Mouse (Mus musculus) liver, adult 2 months (tissue): ENCODE measurements around the gene Zfp53. TPM values are rescaled to one million over a fixed set of nuclear protein-coding genes. Genes with fewer than 3 reads are reported as not detected.
"Not testable (repeated sequence)": the region's sequence is repeated elsewhere in the genome, so short reads cannot be mapped to it uniquely, and the experiment has no call there.

Experiments used
- DNase-seq: peaks from one replicate; pipeline ENCODE4 v3.0.0-alpha.2; 2011; ENCODE audit warnings: low read depth, low spot score; ENCODE audit errors: extremely low read depth
- H3K27ac ChIP-seq: fragments of 200-500 bp; replicated peaks from 2 replicates; pipeline ENCODE4 v1.5.1; 2012; ENCODE audit warnings: low read depth, mild to moderate bottlenecking, control low read depth, inconsistent platforms, low read length; ENCODE audit not compliant: insufficient read depth
- H3K27me3 ChIP-seq: fragments of 200-500 bp; 2 replicates; pipeline ENCODE4 v1.6.1; 2012; ENCODE audit warnings: mild to moderate bottlenecking, moderate library complexity, low read length, inconsistent platforms; ENCODE audit not compliant: control insufficient read depth, insufficient read depth
- H3K36me3 ChIP-seq: fragments of 200-500 bp; 2 replicates; pipeline ENCODE4 v1.6.1; 2012; ENCODE audit warnings: low read length, inconsistent platforms; ENCODE audit not compliant: control insufficient read depth, insufficient read depth
- H3K4me1 ChIP-seq: fragments of 200-500 bp; 2 replicates; pipeline ENCODE4 v1.6.1; 2011; ENCODE audit warnings: low read length; ENCODE audit not compliant: control insufficient read depth, insufficient read depth
- H3K4me3 ChIP-seq: fragments of 200-500 bp; 2 replicates; pipeline ENCODE4 v1.5.1; 2011; ENCODE audit warnings: low read depth, mild to moderate bottlenecking, control low read depth, low read length, moderate library complexity; ENCODE audit not compliant: insufficient read depth
- H3K79me2 ChIP-seq: fragments of 200-500 bp; 2 replicates; pipeline ENCODE4 v1.6.1; 2012; ENCODE audit warnings: inconsistent platforms, mild to moderate bottlenecking, low read length, moderate library complexity; ENCODE audit not compliant: control insufficient read depth, insufficient read depth
- H3K9ac ChIP-seq: fragments of 200-500 bp; 2 replicates; pipeline ENCODE4 v1.6.1; 2012; ENCODE audit warnings: low read depth, mild to moderate bottlenecking, control low read depth, inconsistent platforms, low read length
- CTCF ChIP-seq: fragments of 200-500 bp; IDR thresholded peaks from 2 replicates; pipeline ENCODE4 v1.5.1; 2011; ENCODE audit warnings: low read depth, low read length, control low read depth
- POLR2A ChIP-seq: fragments of 200-500 bp; IDR thresholded peaks from 2 replicates; pipeline ENCODE4 v1.6.1; 2011; ENCODE audit warnings: low read length, control low read depth; ENCODE audit not compliant: insufficient read depth; ENCODE audit errors: extremely low read depth
- WGBS: fragments of 180-500 bp; shearing (Covaris S2); methylation state at CpG from one replicate; pipeline ENCODE4 v1.1.7; 2018; 5-methylcytosine and 5-hydroxymethylcytosine counted together
- polyA plus RNA-seq: library from polyadenylated mRNA; depleted of rRNA; stranded (reverse); fragments of >200 nt; gene quantifications from 2 replicates; pipeline ENCODE4 v1.2.3, GENCODE M21; 2012
- total RNA-seq: library from RNA; depleted of rRNA; stranded (reverse); fragments of >200 nt; gene quantifications from 2 replicates; pipeline ENCODE4 v1.2.3, GENCODE M21; 2014

The Zfp53 gene
- total and polyA plus RNA-seq, 2 experiments = 0.95 to 4.3 TPM

DNA sequence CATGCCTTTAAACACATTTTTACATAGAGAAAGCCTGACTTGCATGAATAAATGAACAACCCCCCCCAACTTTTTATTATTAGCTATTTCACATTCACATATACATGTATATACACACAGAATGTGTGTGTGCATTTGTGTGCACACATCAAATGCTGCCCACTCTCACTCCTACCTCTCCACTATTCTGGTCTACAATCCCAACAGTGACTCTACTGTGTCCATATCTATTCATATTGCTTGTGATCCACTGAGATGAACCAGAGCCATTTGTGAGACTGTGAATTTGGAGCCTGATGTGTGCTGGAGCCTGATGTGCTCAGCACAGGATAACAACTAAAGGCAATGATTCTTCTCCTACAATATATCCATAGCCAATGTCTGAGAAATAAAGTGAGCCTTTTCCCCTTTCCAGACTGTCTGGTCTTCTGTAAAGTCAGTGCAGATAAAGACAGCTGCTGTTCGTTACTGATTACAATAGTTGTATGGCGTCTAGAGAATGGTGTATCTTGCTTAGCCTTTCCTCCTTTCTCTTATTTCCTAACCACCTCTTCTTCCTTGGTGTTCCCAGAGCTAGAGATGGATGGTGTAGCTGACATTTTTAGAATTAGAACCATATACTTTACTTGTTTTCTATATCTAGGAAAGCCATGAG lies 16.0 kb upstream of the Zfp53 start:
- Histone ChIP-seq H3K27me3 (no peaks in the 10 kb centered on the region), H3K4me3 (no peak overlapping the region), H3K9ac (no peak overlapping the region), H3K27ac (no peak overlapping the region), H3K36me3 (no peaks in the 10 kb centered on the region), H3K79me2 (no peaks in the 10 kb centered on the region), H3K4me1 (no peaks in the 10 kb centered on the region; the same call in 1 of the 2 replicates)
- no peak for DNase-seq
- TF ChIP-seq CTCF (no peak), POLR2A (no peak)
- 84% methylated on average over 2 of the region's 2 CpGs for WGBS

DNA sequence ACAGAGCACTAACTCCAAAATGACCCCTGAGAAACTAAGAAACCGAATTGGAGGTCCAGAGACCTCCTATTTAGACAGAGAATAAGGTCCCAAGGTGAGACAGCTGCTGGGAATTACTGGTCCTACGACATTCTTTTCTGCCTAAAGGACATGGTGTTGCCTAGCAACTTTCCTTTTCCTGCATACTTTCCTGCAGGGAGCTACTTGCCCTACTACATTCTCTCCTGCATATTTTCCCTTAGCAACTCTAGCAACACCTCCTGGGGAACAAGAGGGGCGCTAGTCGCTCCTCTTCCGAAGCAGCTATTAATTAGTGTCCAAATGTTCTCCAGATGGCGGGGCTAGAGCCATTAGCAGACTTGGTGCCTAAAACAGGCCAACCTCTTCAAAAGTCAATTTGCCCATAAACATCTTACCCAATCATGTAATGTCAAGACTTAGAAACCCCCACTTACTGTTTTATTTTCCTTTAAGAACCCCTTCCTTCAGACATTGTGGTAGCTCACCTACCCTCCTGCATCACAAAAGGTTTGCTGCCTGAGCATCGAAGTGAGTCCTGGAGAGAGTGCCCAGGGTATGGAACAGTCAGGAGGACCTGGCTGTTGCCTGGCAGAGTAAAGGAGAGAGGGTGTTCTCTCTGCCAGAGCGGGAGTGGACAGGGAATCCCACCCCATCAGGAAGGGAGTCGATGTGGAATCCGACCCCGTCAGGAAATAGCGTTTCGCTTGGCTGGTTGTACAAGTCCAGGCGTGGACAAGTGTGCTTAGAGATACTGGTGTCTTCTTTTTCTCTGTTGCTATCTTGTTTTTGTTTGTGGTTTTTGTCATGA lies 15.2 kb upstream of the Zfp53 start:
- Histone ChIP-seq H3K4me3 (no peak overlapping the region), H3K4me1 (peaks cover 4% of the 10 kb centered on the region), H3K27me3 (no peaks in the 10 kb centered on the region), H3K9ac (no peak overlapping the region), H3K79me2 (no peaks in the 10 kb centered on the region), H3K27ac (no peak overlapping the region), H3K36me3 (no peaks in the 10 kb centered on the region)
- WGBS = 65% methylated on average over 14 of the region's 14 CpGs
- TF ChIP-seq POLR2A (no peak), CTCF (no peak)
- DNase-seq = no peak

DNA sequence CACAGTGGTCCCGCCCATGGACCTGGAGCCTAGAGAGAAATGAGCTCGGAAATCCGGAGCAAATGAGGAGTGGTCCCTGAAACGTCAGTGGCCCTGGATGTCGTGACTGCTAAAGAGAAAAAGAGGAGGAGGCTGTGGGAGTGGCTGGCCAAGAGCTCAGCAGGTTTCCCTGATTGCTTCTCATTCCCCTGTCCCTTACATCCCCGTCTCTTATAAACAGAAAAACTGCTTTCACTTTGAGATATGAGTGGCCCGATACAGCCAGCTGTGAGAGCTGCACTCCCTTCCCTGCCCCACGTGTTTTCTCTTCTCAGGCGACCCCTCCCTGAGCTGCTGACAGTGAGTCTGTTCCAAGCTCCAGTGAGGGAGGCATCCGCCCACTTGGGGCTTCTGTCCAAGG lies 14.1 kb upstream of the Zfp53 start:
- H3K4me3 ChIP-seq = peak overlapping the region; percentile 38; the same call in 1 of the 2 replicates
- 2% methylated on average over 10 of the region's 10 CpGs for WGBS
- peak overlapping the region; percentile 47; the same call in 1 of the 2 replicates for H3K9ac ChIP-seq
- H3K4me1 ChIP-seq, H3K79me2 ChIP-seq, DNase-seq, H3K27me3 ChIP-seq, H3K36me3 ChIP-seq, H3K27ac ChIP-seq: not testable (repeated sequence)

DNA sequence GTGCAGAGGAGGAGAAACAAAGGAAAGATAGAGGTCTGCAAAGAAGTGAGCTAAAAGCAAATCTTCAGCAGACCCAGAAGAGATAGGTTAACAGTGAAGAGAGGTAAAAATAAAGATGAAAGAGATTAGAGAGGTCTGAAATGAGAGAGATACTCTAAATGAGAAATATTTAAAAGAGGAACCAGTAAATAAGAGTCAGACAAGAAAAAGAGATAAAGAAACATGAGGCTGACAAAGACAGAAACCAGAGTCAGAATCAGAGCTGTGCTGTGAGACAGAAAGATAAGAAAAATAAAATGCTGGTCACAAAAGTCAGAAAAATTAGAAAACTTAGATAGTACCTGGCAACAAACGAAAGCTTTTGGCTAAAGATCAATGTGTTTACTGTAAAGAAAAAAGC lies 13.5 kb upstream of the Zfp53 start:
- H3K4me1 ChIP-seq, DNase-seq, H3K27me3 ChIP-seq, H3K36me3 ChIP-seq, H3K4me3 ChIP-seq, H3K9ac ChIP-seq, H3K79me2 ChIP-seq, H3K27ac ChIP-seq: not testable (repeated sequence)
- 15% methylated on average over 1 of the region's 1 CpGs for WGBS

DNA sequence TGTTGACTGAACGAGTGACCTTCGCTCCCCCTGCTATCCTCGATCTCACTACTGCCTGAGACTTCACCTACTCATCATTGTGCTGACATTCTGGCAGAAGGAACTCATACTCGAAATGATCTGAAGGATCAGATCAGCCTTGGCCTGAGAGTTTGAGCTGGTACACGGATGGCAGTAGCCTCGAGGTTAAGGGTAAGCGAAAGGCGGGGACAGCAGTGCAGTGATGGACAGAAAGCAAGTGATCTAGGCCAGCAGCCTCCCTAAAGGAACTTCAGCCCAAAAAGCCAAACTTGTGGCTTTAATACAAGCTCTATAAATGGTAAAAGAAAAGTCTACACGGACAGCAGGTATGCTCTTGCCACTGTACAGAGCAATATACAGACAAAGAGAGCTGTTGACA lies 12.4 kb upstream of the Zfp53 start:
- not testable (repeated sequence) for DNase-seq, H3K27me3 ChIP-seq, H3K4me1 ChIP-seq, H3K9ac ChIP-seq, H3K79me2 ChIP-seq, H3K36me3 ChIP-seq
- WGBS = 5% methylated on average over 5 of the region's 9 CpGs
- H3K4me3 ChIP-seq = peak overlapping the region; percentile 29; the same call in 1 of the 2 replicates
- H3K27ac ChIP-seq = 0 out of 2 replicates have a peak overlapping the region, but pooled peaks have one; percentile 47

DNA sequence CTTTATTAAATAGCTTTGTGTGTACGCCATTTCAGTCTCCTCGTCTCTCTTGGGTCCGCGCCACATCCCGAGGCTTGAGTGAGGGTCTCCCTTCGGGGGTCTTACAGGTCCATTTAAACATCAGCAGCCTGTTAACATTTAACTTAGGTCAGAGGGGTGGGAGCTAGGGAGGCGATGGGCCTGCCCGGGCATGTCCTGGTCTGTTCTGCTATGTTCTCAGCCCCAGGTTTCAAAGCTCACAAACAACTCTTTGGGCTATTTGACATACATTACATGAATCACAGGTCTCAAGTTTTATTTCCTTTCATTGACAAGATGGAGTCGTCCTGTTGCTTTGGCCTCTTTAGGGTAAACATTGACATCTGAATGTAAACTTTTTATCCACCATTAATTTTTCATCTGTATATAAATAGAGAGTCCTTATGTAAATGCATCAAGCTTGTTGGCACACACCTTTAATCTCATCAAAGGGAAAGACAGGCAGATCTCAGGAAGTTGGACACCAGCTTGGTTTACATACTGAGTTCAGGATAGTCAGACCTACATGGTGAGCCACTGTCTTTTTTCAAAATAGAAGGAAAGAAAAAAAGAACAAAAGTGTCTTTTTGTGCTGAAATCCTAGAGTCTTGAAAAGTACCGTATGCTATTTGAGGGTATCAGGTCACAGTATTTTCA lies 10.6 kb upstream of the Zfp53 start:
- not testable (repeated sequence) for H3K9ac ChIP-seq, H3K79me2 ChIP-seq, H3K36me3 ChIP-seq, H3K27ac ChIP-seq, H3K4me3 ChIP-seq, H3K4me1 ChIP-seq, H3K27me3 ChIP-seq
- 59% methylated on average over 10 of the region's 10 CpGs for WGBS
- peak; percentile 18 for DNase-seq
